Mouse (Mus musculus): Measurements from ENCODE around the gene Rprd1b.

- TF ChIP-seq POLR2A (IDR thresholded peaks at IDR 0.05; ENCODE audit: borderline replicate concordance, low read depth, low read length): no peak
- TF ChIP-seq CTCF (IDR thresholded peaks at IDR 0.05; ENCODE audit: low read depth, low read length): no peak
These were observed 40.2 kb downstream of the Rprd1b start for GRCm38 (mm10) chr2:158068444-158068971.
